Mouse (Mus musculus) embryonic facial prominence, embryonic 14.5 days (tissue): Measurements from ENCODE around the gene Trmt13. TPM values are rescaled to one million over a fixed set of nuclear protein-coding genes. Genes with fewer than 3 reads are reported as not detected.
"Not testable (repeated sequence)": the region's sequence is repeated elsewhere in the genome, so short reads cannot be mapped to it uniquely, and the experiment has no call there.

Experiments
- ATAC-seq: fragments of 200-750 bp; cut with Nextera tagmentation; 2 replicates; pipeline ENCODE4 v1.8.0; 2017; ENCODE audit warnings: low read depth, moderate number of reproducible peaks, moderate TSS enrichment
- DNase-seq: peaks from one replicate; pipeline ENCODE4 v3.0.0-alpha.2; 2015; ENCODE audit warnings: low spot score
- H3K27ac ChIP-seq: fragments of 300-500 bp; sonication (generic); replicated peaks from 2 replicates; pipeline ENCODE4 v1.5.1; 2014; ENCODE audit warnings: low read depth, mild to moderate bottlenecking, low read length, moderate library complexity
- H3K27me3 ChIP-seq: fragments of 300-500 bp; sonication (generic); replicated peaks from 2 replicates; pipeline ENCODE4 v1.6.1; 2014; ENCODE audit warnings: low read length; ENCODE audit not compliant: control insufficient read depth, insufficient read depth
- H3K36me3 ChIP-seq: fragments of 300-500 bp; sonication (generic); 2 replicates; pipeline ENCODE4 v1.6.1; 2014; ENCODE audit warnings: low read length, mixed read lengths; ENCODE audit not compliant: control insufficient read depth, insufficient read depth
- H3K4me1 ChIP-seq: fragments of 300-500 bp; sonication (generic); 2 replicates; pipeline ENCODE4 v1.6.1; 2014; ENCODE audit warnings: antibody characterized with exemption, low read length; ENCODE audit not compliant: control insufficient read depth, insufficient read depth
- H3K4me2 ChIP-seq: fragments of 300-500 bp; sonication (generic); 2 replicates; pipeline ENCODE4 v1.6.1; 2014; ENCODE audit warnings: low read depth, mild to moderate bottlenecking, low read length, moderate library complexity, mixed read lengths
- H3K4me3 ChIP-seq: fragments of 300-500 bp; sonication (generic); 2 replicates; pipeline ENCODE4 v1.5.1; 2014; ENCODE audit warnings: low read depth, mild to moderate bottlenecking, low read length
- H3K9ac ChIP-seq: fragments of 300-500 bp; sonication (generic); 2 replicates; pipeline ENCODE4 v1.6.1; 2014; ENCODE audit warnings: low read depth, mild to moderate bottlenecking, low read length, moderate library complexity, mixed read lengths
- H3K9me3 ChIP-seq: fragments of 300-500 bp; sonication (generic); 2 replicates; pipeline ENCODE4 v1.6.1; 2016; ENCODE audit warnings: low read length; ENCODE audit not compliant: control insufficient read depth
- WGBS: fragments of 180-500 bp; shearing (Covaris S2); extraction: QIAGEN DNeasy Blood & Tissue Kit; methylation state at CpG from one replicate; pipeline ENCODE4 v1.1.7; 2014; 5-methylcytosine and 5-hydroxymethylcytosine counted together
- polyA plus RNA-seq: library from polyadenylated mRNA; unstranded; fragments of >200 nt; fragmentation: Nextera tagmentation; extraction: Ambion mirVana; gene quantifications from 2 replicates; pipeline ENCODE4 v1.2.1, GENCODE M21; 2014

Gene Trmt13
- polyA plus RNA-seq, 1 experiment from 2014 or later, result 17.5 TPM

GRCm38 (mm10) chr3:116594076-116594727 lies 20.2 kb downstream of the Trmt13 start:
- ATAC-seq (peak; percentile 78), DNase-seq (peak; percentile 80)
- H3K36me3 ChIP-seq, result peaks cover 26% of the 10 kb centered on the region
- 2% methylated on average over 22 of the region's 22 CpGs for whole genome bisulfite sequencing
- peak overlapping the region; percentile 52 for H3K4me2 ChIP-seq
- peak overlapping the region; percentile 71 for H3K9ac ChIP-seq
- peak overlapping the region; percentile 69 for H3K4me3 ChIP-seq
- no peaks in the 10 kb centered on the region for H3K27me3 ChIP-seq
- peak overlapping the region; percentile 75 for H3K27ac ChIP-seq
- H3K9me3 ChIP-seq, result no peaks in the 10 kb centered on the region
- peaks cover 7% of the 10 kb centered on the region for H3K4me1 ChIP-seq

DNA sequence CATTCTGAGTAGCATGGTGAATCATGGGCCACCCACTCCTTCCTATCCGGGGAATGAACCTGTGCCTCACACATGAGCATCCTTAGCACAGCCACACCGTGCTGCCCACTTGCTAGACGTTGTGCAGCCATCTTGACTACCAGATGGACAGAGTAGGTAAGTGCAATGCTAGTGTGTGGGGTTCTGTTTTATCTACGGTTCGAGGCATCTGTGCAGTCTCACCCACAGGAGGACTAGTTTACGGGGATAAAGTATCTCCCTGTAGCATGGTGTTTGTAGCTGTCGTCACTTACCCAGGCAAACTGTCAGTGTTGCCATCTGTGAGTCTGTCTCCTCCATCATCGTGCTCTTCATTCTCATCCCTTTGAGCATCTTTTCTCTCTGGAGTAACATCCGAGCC lies 32.2 kb downstream of the Trmt13 start:
- Histone ChIP-seq H3K4me3 (no peak overlapping the region), H3K27me3 (no peaks in the 10 kb centered on the region), H3K36me3 (peaks cover 66% of the 10 kb centered on the region), H3K4me1 (no peaks in the 10 kb centered on the region), H3K9me3 (no peaks in the 10 kb centered on the region), H3K9ac (no peak overlapping the region), H3K4me2 (no peak overlapping the region), H3K27ac (no peak overlapping the region)
- 93% methylated on average over 9 of the region's 9 CpGs for WGBS
- DNase-seq (no peak), ATAC-seq (no peak)

DNA sequence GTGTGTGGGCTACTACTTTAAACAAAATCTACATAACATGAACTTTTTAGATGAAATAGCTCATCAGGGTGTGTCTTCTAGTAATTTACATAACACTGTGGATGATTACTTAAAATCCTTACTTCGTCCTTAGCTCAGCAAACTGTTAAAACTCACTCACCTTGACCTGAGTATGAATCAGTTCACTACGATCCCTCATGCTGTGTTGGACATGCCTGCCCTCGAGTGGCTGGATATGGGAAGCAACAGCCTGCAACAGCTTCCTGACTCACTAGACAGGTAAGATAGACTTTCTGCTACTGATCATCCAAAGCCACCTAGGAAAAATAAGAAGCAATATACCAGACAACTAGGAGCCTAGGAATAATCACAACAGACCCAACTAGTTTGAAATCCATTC lies 37.1 kb downstream of the Trmt13 start:
- no peak overlapping the region for H3K4me3 ChIP-seq
- ATAC-seq (no peak), DNase-seq (no peak)
- H3K4me1 ChIP-seq, result no peaks in the 10 kb centered on the region
- H3K4me2 ChIP-seq, result no peak overlapping the region
- H3K9ac ChIP-seq, result no peak overlapping the region
- no peaks in the 10 kb centered on the region for H3K9me3 ChIP-seq
- no peak overlapping the region for H3K27ac ChIP-seq
- H3K27me3 ChIP-seq, result no peaks in the 10 kb centered on the region
- WGBS, result 61% methylated on average over 3 of the region's 3 CpGs
- H3K36me3 ChIP-seq, result peaks cover 24% of the 10 kb centered on the region

DNA sequence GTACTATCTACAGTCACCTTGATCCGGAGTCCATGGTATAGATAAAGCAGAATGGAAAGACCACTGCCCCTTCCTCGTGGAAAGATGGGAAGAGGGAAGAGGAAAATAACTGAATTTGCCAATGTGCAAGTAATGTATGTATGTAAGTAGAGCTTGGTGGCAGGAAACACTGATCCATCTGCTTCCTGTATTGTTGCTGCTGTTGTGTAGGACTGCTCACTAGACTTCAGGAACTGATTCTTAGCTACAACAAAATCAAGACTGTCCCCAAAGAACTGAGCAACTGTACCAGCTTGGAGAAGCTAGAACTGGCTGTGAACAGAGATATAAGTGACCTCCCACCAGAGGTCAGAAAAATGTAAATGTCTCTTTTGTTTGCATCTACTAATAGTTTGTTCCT lies 43.8 kb downstream of the Trmt13 start:
- Histone ChIP-seq H3K36me3 (no peaks in the 10 kb centered on the region), H3K9ac (no peak overlapping the region), H3K4me2 (no peak overlapping the region), H3K4me1 (no peaks in the 10 kb centered on the region), H3K27me3 (no peaks in the 10 kb centered on the region), H3K4me3 (no peak overlapping the region), H3K9me3 (no peaks in the 10 kb centered on the region), H3K27ac (no peak overlapping the region)
- DNase-seq (peak; percentile 2), ATAC-seq (no peak)
- WGBS, result 70% methylated on average over 2 of the region's 2 CpGs

GRCm38 (mm10) chr3:116563095-116563492 lies 51.3 kb downstream of the Trmt13 start:
- DNase-seq (no peak), ATAC-seq (no peak)
- no peaks in the 10 kb centered on the region for H3K9me3 ChIP-seq
- no peaks in the 10 kb centered on the region for H3K4me1 ChIP-seq
- H3K36me3 ChIP-seq, result no peaks in the 10 kb centered on the region
- H3K9ac ChIP-seq, result no peak overlapping the region
- H3K27me3 ChIP-seq, result no peaks in the 10 kb centered on the region
- no peak overlapping the region for H3K27ac ChIP-seq
- WGBS, result 72% methylated on average over 7 of the region's 7 CpGs
- H3K4me2 ChIP-seq, result no peak overlapping the region
- no peak overlapping the region for H3K4me3 ChIP-seq

DNA sequence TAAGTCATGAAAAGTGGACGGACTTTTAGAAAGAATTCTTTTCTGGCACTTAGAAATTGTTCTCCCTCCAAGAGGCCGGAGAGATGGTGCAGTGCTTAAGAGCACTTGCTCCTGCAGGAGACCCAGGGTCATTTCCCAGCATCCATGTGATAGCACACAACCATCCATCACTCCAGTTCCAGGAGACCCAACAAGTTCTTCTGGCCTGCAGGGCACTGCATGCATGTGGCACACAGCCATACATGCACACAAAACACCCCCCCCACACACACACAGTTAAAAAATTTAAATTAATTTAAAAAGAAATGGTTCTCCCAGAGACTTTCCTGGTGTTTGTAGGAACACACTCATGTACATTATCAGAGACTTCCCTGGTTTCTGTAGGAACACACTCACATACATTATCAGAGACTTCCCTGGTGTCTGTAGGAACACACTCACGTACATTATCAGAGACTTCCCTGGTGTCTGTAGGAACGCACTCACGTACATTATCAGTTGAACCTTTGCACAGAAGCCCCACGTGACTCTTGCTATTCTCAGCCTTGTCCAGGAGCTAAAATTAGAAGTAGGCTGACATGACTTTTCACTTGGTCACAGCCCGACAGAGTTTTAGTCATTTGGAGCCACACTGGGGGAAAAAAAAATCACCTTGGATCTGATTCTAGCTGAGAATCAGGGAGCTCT lies 51.8 kb downstream of the Trmt13 start, which contains the start of gene Lrrc39:
Gene Lrrc39 (plus strand): TSS at position 566 of the 687 bp plus-strand sequence.
- H3K9ac ChIP-seq, result no peak within 1 kb of the TSS
- no peaks in the 10 kb centered on the region for H3K27me3 ChIP-seq
- ATAC-seq, result no peak
- no peak within 1 kb of the TSS for H3K27ac ChIP-seq
- no peaks in the 10 kb centered on the region for H3K36me3 ChIP-seq
- 69% methylated on average over 7 of the region's 7 CpGs for WGBS
- H3K4me3 ChIP-seq, result no peak within 1 kb of the TSS
- no peaks in the 10 kb centered on the region for H3K9me3 ChIP-seq
- DNase-seq, result no peak
- no peak within 1 kb of the TSS for H3K4me2 ChIP-seq
- no peaks in the 10 kb centered on the region for H3K4me1 ChIP-seq

DNA sequence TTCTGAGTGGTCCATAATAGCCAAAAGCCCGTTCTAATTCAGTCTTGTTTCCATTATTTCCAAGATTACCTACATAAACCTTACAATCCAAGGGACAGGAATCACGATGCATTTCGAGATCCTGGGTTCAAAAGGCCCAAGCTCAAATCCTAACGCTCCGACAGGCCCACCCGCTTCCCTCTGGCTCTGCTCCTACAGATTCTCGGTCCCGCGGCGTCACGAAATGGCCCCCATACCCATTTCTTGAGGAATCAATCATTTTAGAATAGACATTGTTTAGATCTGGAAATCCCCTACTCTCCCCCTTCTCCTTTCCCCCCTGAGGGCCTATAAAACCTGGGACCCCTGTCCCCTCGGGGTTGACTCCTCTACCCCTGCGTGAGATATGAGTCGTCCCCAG lies 53.1 kb downstream of the Trmt13 start:
- H3K27ac ChIP-seq, H3K9me3 ChIP-seq, ATAC-seq, H3K4me1 ChIP-seq, H3K9ac ChIP-seq, H3K27me3 ChIP-seq, DNase-seq, H3K36me3 ChIP-seq, H3K4me3 ChIP-seq, H3K4me2 ChIP-seq: not testable (repeated sequence)
- WGBS, result 97% methylated on average over 13 of the region's 14 CpGs

DNA sequence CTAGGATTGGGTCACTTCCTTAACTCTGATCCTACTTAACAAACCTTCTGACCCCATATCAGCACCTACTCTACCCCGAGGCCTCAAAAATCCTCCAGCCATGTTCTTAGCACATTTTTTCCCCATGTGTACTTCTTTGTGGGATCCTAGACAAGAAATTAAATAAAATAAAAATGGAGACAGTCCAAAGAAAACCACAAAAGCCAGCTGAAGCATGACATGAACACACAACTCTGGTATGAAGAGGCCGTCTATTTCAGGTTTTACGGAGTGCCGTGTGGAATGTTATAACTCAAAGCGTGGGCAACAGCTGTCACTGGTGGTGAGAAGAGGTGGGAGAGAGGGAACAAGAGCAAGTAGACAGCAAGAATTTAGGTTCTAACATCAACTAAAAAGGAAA lies 63.0 kb downstream of the Trmt13 start:
- Histone ChIP-seq H3K4me2 (no peak overlapping the region), H3K27me3 (no peaks in the 10 kb centered on the region), H3K4me3 (no peak overlapping the region), H3K9me3 (no peaks in the 10 kb centered on the region), H3K36me3 (peaks cover 22% of the 10 kb centered on the region; the same call in 1 of the 2 replicates), H3K9ac (no peak overlapping the region), H3K27ac (no peak overlapping the region), H3K4me1 (no peaks in the 10 kb centered on the region)
- 83% methylated on average over 5 of the region's 5 CpGs for WGBS
- ATAC-seq (no peak), DNase-seq (no peak)

- no peaks in the 10 kb centered on the region for H3K9me3 ChIP-seq
- H3K9ac ChIP-seq, result no peak overlapping the region
- ATAC-seq (no peak), DNase-seq (no peak)
- no peak overlapping the region for H3K27ac ChIP-seq
- no peak overlapping the region for H3K4me3 ChIP-seq
- no peaks in the 10 kb centered on the region for H3K27me3 ChIP-seq
- H3K4me1 ChIP-seq, result no peaks in the 10 kb centered on the region
- H3K4me2 ChIP-seq, result no peak overlapping the region
- H3K36me3 ChIP-seq, result peaks cover 48% of the 10 kb centered on the region
- 90% methylated on average over 5 of the region's 5 CpGs for WGBS
These were observed 67.0 kb downstream of the Trmt13 start for GRCm38 (mm10) chr3:116547430-116547829.
